Comparison of ENCODE assay signal across 7 mouse cellular contexts in genomic region chr2:32928235-32928946, GRCm38 (mm10). TPM values are rescaled to one million over a fixed set of nuclear protein-coding genes. Genes with fewer than 3 reads are reported as not detected.
DNase-seq lines count a peak whose midpoint lies in the region; ATAC-seq and TF ChIP-seq lines count a peak whose summit lies in the region.

No protein-coding gene starts in this region.

- WGBS in intestine, embryonic 15.5 days = 34% methylated on average over 10 of the region's 10 CpGs
- 30% methylated on average over 10 of the region's 10 CpGs for WGBS in midbrain, embryonic 10.5 days
- whole genome bisulfite sequencing in spleen, adult 2 months = 51% methylated on average over 10 of the region's 10 CpGs

- H3K27ac ChIP-seq in intestine, embryonic 15.5 days = no peak overlapping the region
- H3K27ac ChIP-seq in midbrain, embryonic 10.5 days (replicated peaks) = no peak overlapping the region
- H3K27ac ChIP-seq in spleen, adult 2 months (ENCODE audit: insufficient read depth, low read length) = no peak overlapping the region

- peak; percentile 59 for ATAC-seq in intestine, embryonic 15.5 days

- peaks cover 16% of the 10 kb centered on the region; the same call in 1 of the 2 replicates for H3K36me3 ChIP-seq in intestine, embryonic 15.5 days
- H3K36me3 ChIP-seq in midbrain, embryonic 10.5 days = peaks cover 29% of the 10 kb centered on the region
- no peaks in the 10 kb centered on the region; the same call in 1 of the 2 replicates for H3K36me3 ChIP-seq in spleen, adult 2 months (ENCODE audit: control insufficient read depth, insufficient read depth, low read length)

- intact Hi-C loops in gastrocnemius, postnatal 14 days (cut with DNase I; ENCODE audit: low total_unique reads) = loop anchor here (10.0 kb wide), 1 partner anchor 134 kb away; no protein-coding TSS in a partner anchor
- intact Hi-C loops in left cerebral cortex, postnatal 25 days (cut with DNase I) = loop anchor here (1.0 to 5.0 kb wide), 2 partner anchors 64 to 146 kb away; partner anchors contain the start of gene Cfap157

- H3K9me3 ChIP-seq in intestine, embryonic 15.5 days = no peaks in the 10 kb centered on the region
- no peaks in the 10 kb centered on the region for H3K9me3 ChIP-seq in midbrain, embryonic 10.5 days (replicated peaks)

- TF ChIP-seq POLR2A in spleen, adult 2 months (IDR thresholded peaks at IDR 0.05; ENCODE audit: low read depth, low read length) = no peak

- DNase-seq in adipocyte (ENCODE audit: low spot score) = peak; percentile 90
- peak; percentile 51 to 73 for DNase-seq in cerebellum, postnatal 4 days (ENCODE audit: low spot score in 2 of 2)
- peak; percentile 79 for DNase-seq in gastrocnemius, postnatal 14 days
- DNase-seq in left cerebral cortex, postnatal 25 days (ENCODE audit: low spot score in 2 of 2) = peak; percentile 74 to 88
- peak; percentile 59 for DNase-seq in midbrain, embryonic 10.5 days (ENCODE audit: low spot score)
- peak in 1 of 2 experiments; percentile 43 for DNase-seq in spleen, adult 2 months (ENCODE audit: low read depth in 1 of 2, low spot score in 2 of 2)

- no peak overlapping the region for H3K9ac ChIP-seq in intestine, embryonic 15.5 days

- H3K4me2 ChIP-seq in intestine, embryonic 15.5 days (replicated peaks) = no peak overlapping the region

- H3K4me1 ChIP-seq in intestine, embryonic 15.5 days (replicated peaks) = no peaks in the 10 kb centered on the region
- peaks cover 7% of the 10 kb centered on the region; the same call in 1 of the 2 replicates for H3K4me1 ChIP-seq in midbrain, embryonic 10.5 days
- no peaks in the 10 kb centered on the region for H3K4me1 ChIP-seq in spleen, adult 2 months (ENCODE audit: control insufficient read depth, insufficient read depth, insufficient read length)

- H3K27me3 ChIP-seq in intestine, embryonic 15.5 days (replicated peaks) = no peaks in the 10 kb centered on the region
- H3K27me3 ChIP-seq in midbrain, embryonic 10.5 days (ENCODE audit: low read depth, poor library complexity, severe bottlenecking) = no peaks in the 10 kb centered on the region
- H3K27me3 ChIP-seq in spleen, adult 2 months (ENCODE audit: control insufficient read depth, insufficient read depth, low read length) = no peaks in the 10 kb centered on the region

- TF ChIP-seq CTCF in spleen, adult 2 months (IDR thresholded peaks at IDR 0.05; ENCODE audit: extremely low read depth, insufficient read depth, insufficient read length, insufficient replicate concordance) = peak; percentile 61; the same call in 1 of the 2 replicates

- no peak overlapping the region for H3K4me3 ChIP-seq in intestine, embryonic 15.5 days (replicated peaks)
- no peak overlapping the region for H3K4me3 ChIP-seq in midbrain, embryonic 10.5 days
- no peak overlapping the region for H3K4me3 ChIP-seq in spleen, adult 2 months (ENCODE audit: extremely low read depth, insufficient read depth, insufficient read length)

RNA-seq across cellular contexts. Expression of gene Rpl12, which starts 33.0 kb away (rescaled TPM):
- total RNA-seq in gastrocnemius, postnatal 14 days (2021) = 100 to 1,000 TPM; 105 to 143 TPM
- 185 and 190 TPM in 2 replicates for polyA plus RNA-seq in intestine, embryonic 15.5 days (2015; fragmentation: Nextera tagmentation; extraction: Ambion mirVana)
- 100 to 1,000 TPM; 103 to 104 TPM for total RNA-seq in left cerebral cortex, postnatal 25 days (2021)
- 144 and 172 TPM in 2 replicates for polyA plus RNA-seq in midbrain, embryonic 10.5 days (2016; fragmentation: Nextera tagmentation; extraction: Ambion mirVana)
- polyA plus RNA-seq in spleen, adult 2 months (2012; rRNA removed) = 535 and 627 TPM in 2 replicates

RNA-seq across cellular contexts. Expression of gene Lrsam1, which starts 33.0 kb away (rescaled TPM):
- 10 to 100 TPM; 12.0 to 12.2 TPM for total RNA-seq in gastrocnemius, postnatal 14 days (2021)
- polyA plus RNA-seq in intestine, embryonic 15.5 days (2015; fragmentation: Nextera tagmentation; extraction: Ambion mirVana) = 7.2 and 7.7 TPM in 2 replicates
- 10 to 100 TPM; 35.4 to 43.8 TPM for total RNA-seq in left cerebral cortex, postnatal 25 days (2021)
- 9.8 and 12.9 TPM in 2 replicates for polyA plus RNA-seq in midbrain, embryonic 10.5 days (2016; fragmentation: Nextera tagmentation; extraction: Ambion mirVana)
- 8.3 and 13.0 TPM in 2 replicates for polyA plus RNA-seq in spleen, adult 2 months (2012; rRNA removed)

RNA-seq across cellular contexts. Expression of gene Fam129b, which starts 52.5 kb away (rescaled TPM):
- 10 to 100 TPM; 12.1 to 15.8 TPM for total RNA-seq in gastrocnemius, postnatal 14 days (2021)
- 40.4 and 42.2 TPM in 2 replicates for polyA plus RNA-seq in intestine, embryonic 15.5 days (2015; fragmentation: Nextera tagmentation; extraction: Ambion mirVana)
- 10 to 100 TPM; 20.8 to 24.6 TPM for total RNA-seq in left cerebral cortex, postnatal 25 days (2021)
- 23.5 and 25.5 TPM in 2 replicates for polyA plus RNA-seq in midbrain, embryonic 10.5 days (2016; fragmentation: Nextera tagmentation; extraction: Ambion mirVana)
- 11.0 and 11.6 TPM in 2 replicates for polyA plus RNA-seq in spleen, adult 2 months (2012; rRNA removed)

RNA-seq across cellular contexts. Expression of gene Slc2a8, which starts 53.5 kb away (rescaled TPM):
- 10 to 100 TPM in 1 of 2 experiments, 1 to 10 TPM in 1; 8.5 to 10.5 TPM for total RNA-seq in gastrocnemius, postnatal 14 days (2021)
- polyA plus RNA-seq in intestine, embryonic 15.5 days (2015; fragmentation: Nextera tagmentation; extraction: Ambion mirVana) = 16.8 and 19.3 TPM in 2 replicates
- total RNA-seq in left cerebral cortex, postnatal 25 days (2021) = 10 to 100 TPM; 23.6 to 27.0 TPM
- polyA plus RNA-seq in midbrain, embryonic 10.5 days (2016; fragmentation: Nextera tagmentation; extraction: Ambion mirVana) = 19.5 and 23.3 TPM in 2 replicates
- polyA plus RNA-seq in spleen, adult 2 months (2012; rRNA removed) = 24.7 and 28.0 TPM in 2 replicates
